Mouse (Mus musculus) embryonic fibroblast, embryonic 13.5 days (primary cell): ENCODE measurements around the gene Tsku.

Source experiments
- CTCF ChIP-seq: IDR thresholded peaks from 2 replicates; pipeline ENCODE4 v1.5.1; 2011; ENCODE audit warnings: mild to moderate bottlenecking, control low read depth, low read length, moderate library complexity, borderline replicate concordance; ENCODE audit not compliant: insufficient read depth
- POLR2A ChIP-seq: IDR thresholded peaks from 2 replicates; pipeline ENCODE4 v1.6.1; 2011; ENCODE audit warnings: low read depth, mild to moderate bottlenecking, control low read depth, low read length, moderate library complexity

DNA sequence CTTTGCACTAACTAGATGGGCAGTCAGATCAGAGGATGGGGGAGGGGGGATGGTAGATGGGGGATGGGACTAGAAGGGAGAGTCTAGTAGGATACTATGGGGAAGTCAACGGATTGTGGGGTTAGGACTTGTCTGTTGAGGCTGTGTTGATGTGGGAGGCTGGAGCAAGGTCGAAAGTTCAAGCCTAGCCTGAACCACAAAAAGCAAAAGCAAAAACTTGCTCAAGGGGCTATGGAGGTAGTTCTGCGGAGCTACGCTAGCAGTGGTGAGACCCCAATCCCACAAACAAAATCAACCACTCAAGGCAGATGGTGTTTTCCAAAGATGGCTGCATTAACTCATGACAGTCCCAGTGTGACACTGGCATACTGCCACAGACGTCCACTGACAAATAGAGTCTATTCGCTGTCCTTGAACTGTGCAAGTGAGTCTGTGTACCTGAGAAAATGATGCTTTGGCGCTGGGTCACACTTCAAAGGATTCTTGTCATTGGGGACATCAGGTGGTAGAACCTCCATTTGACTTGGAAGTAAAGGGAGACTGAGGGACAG lies 41.0 kb downstream of the Tsku start:
- TF ChIP-seq CTCF = no peak
- no peak for TF ChIP-seq POLR2A
